Mouse (Mus musculus) liver, embryonic 12.5 days (tissue): ENCODE results near the gene Eri3. TPM values are rescaled to one million over a fixed set of nuclear protein-coding genes. Genes with fewer than 3 reads are reported as not detected.

ENCODE experiments used
- ATAC-seq: fragments of 200-750 bp; cut with Nextera tagmentation; 2 replicates; pipeline ENCODE4 v1.8.0; 2017; ENCODE audit warnings: moderate number of reproducible peaks, mild to moderate bottlenecking, moderate library complexity
- H3K27ac ChIP-seq: fragments of 300-500 bp; sonication (generic); 2 replicates; pipeline ENCODE4 v1.5.1; 2016; ENCODE audit warnings: mild to moderate bottlenecking
- H3K27me3 ChIP-seq: fragments of 300-500 bp; sonication (generic); replicated peaks from 2 replicates; pipeline ENCODE4 v1.6.1; 2016; ENCODE audit warnings: mild to moderate bottlenecking, moderate library complexity
- H3K36me3 ChIP-seq: fragments of 300-500 bp; sonication (generic); 2 replicates; pipeline ENCODE4 v1.6.1; 2016; ENCODE audit warnings: mild to moderate bottlenecking, moderate library complexity
- H3K4me1 ChIP-seq: fragments of 300-500 bp; sonication (generic); 2 replicates; pipeline ENCODE4 v1.6.1; 2016
- H3K4me2 ChIP-seq: fragments of 300-500 bp; sonication (generic); 2 replicates; pipeline ENCODE4 v1.6.1; 2016; ENCODE audit warnings: mild to moderate bottlenecking, moderate library complexity
- H3K4me3 ChIP-seq: fragments of 300-500 bp; sonication (generic); 2 replicates; pipeline ENCODE4 v1.5.1; 2016; ENCODE audit warnings: mild to moderate bottlenecking, moderate library complexity
- H3K9ac ChIP-seq: fragments of 300-500 bp; sonication (generic); 2 replicates; pipeline ENCODE4 v1.6.1; 2016; ENCODE audit warnings: mild to moderate bottlenecking, moderate library complexity
- H3K9me3 ChIP-seq: fragments of 300-500 bp; sonication (generic); replicated peaks from 2 replicates; pipeline ENCODE4 v1.6.1; 2016; ENCODE audit warnings: mild to moderate bottlenecking, moderate library complexity
- WGBS: fragments of 180-500 bp; shearing (Covaris S2); methylation state at CpG from one replicate; pipeline ENCODE4 v1.1.7; 2016; ENCODE audit not compliant: insufficient replicate concordance; 5-methylcytosine and 5-hydroxymethylcytosine counted together
- polyA plus RNA-seq: library from polyadenylated mRNA; unstranded; fragments of >200 nt; fragmentation: Nextera tagmentation; extraction: Ambion mirVana; gene quantifications from 2 replicates; pipeline ENCODE4 v1.2.1, GENCODE M21; 2016

The Eri3 gene
- polyA plus RNA-seq, 1 experiment from 2014 or later: 53.7 TPM

GRCm38 (mm10) chr4:117545448-117545847, 4.7 kb upstream of the Eri3 start:
- no peak overlapping the region for H3K9ac ChIP-seq
- WGBS: 49% methylated on average over 3 of the region's 3 CpGs
- H3K4me2 ChIP-seq: no peak overlapping the region
- peaks cover 17% of the 10 kb centered on the region for H3K27me3 ChIP-seq
- ATAC-seq: no peak
- no peak overlapping the region for H3K27ac ChIP-seq
- peaks cover 12% of the 10 kb centered on the region; the same call in 1 of the 2 replicates for H3K4me1 ChIP-seq
- H3K4me3 ChIP-seq: no peak overlapping the region
- H3K36me3 ChIP-seq: no peaks in the 10 kb centered on the region
- H3K9me3 ChIP-seq: no peaks in the 10 kb centered on the region

GRCm38 (mm10) chr4:117546616-117547015, 3.5 kb upstream of the Eri3 start:
- Histone ChIP-seq H3K9me3 (no peaks in the 10 kb centered on the region), H3K4me3 (no peak overlapping the region), H3K4me1 (peaks cover 23% of the 10 kb centered on the region), H3K4me2 (no peak overlapping the region), H3K9ac (no peak overlapping the region), H3K27ac (no peak overlapping the region), H3K27me3 (peaks cover 17% of the 10 kb centered on the region), H3K36me3 (no peaks in the 10 kb centered on the region)
- WGBS: 54% methylated on average over 6 of the region's 6 CpGs
- no peak for ATAC-seq

- no peak overlapping the region for H3K27ac ChIP-seq
- no peaks in the 10 kb centered on the region for H3K36me3 ChIP-seq
- H3K9ac ChIP-seq: no peak overlapping the region
- H3K4me2 ChIP-seq: peak overlapping the region; percentile 37
- H3K4me3 ChIP-seq: no peak overlapping the region
- ATAC-seq: no peak
- 34% methylated on average over 6 of the region's 6 CpGs for WGBS
- no peaks in the 10 kb centered on the region; the same call in 1 of the 2 replicates for H3K27me3 ChIP-seq
- no peaks in the 10 kb centered on the region for H3K9me3 ChIP-seq
- H3K4me1 ChIP-seq: peaks cover 27% of the 10 kb centered on the region
Observed at GRCm38 (mm10) chr4:117549576-117549975, 589 bp upstream of the Eri3 start.

GRCm38 (mm10) chr4:117551144-117552000, 1.2 kb downstream of the Eri3 start:
- H3K27ac ChIP-seq: no peak overlapping the region
- H3K36me3 ChIP-seq: no peaks in the 10 kb centered on the region
- no peaks in the 10 kb centered on the region for H3K27me3 ChIP-seq
- peaks cover 28% of the 10 kb centered on the region for H3K4me1 ChIP-seq
- WGBS: 50% methylated on average over 8 of the region's 8 CpGs
- ATAC-seq: no peak
- no peaks in the 10 kb centered on the region for H3K9me3 ChIP-seq
- peak overlapping the region; percentile 98 for H3K4me2 ChIP-seq
- H3K4me3 ChIP-seq: peak overlapping the region; percentile 77
- peak overlapping the region; percentile 82 for H3K9ac ChIP-seq

GRCm38 (mm10) chr4:117555495-117555894, 5.3 kb downstream of the Eri3 start:
- Histone ChIP-seq H3K27me3 (no peaks in the 10 kb centered on the region), H3K27ac (no peak overlapping the region), H3K4me1 (peaks cover 36% of the 10 kb centered on the region), H3K4me2 (no peak overlapping the region), H3K4me3 (no peak overlapping the region), H3K9ac (no peak overlapping the region), H3K36me3 (peaks cover 3% of the 10 kb centered on the region; the same call in 1 of the 2 replicates), H3K9me3 (no peaks in the 10 kb centered on the region)
- ATAC-seq: no peak
- WGBS: 36% methylated on average over 2 of the region's 2 CpGs

GRCm38 (mm10) chr4:117556372-117556771, 6.2 kb downstream of the Eri3 start:
- Histone ChIP-seq H3K27ac (no peak overlapping the region), H3K4me3 (no peak overlapping the region), H3K9ac (no peak overlapping the region), H3K9me3 (no peaks in the 10 kb centered on the region), H3K27me3 (no peaks in the 10 kb centered on the region), H3K4me2 (no peak overlapping the region), H3K36me3 (peaks cover 3% of the 10 kb centered on the region; the same call in 1 of the 2 replicates), H3K4me1 (peaks cover 27% of the 10 kb centered on the region)
- no peak for ATAC-seq
- 68% methylated on average over 5 of the region's 5 CpGs for WGBS

- peaks cover 5% of the 10 kb centered on the region; the same call in 1 of the 2 replicates for H3K36me3 ChIP-seq
- peaks cover 21% of the 10 kb centered on the region for H3K4me1 ChIP-seq
- no peaks in the 10 kb centered on the region for H3K9me3 ChIP-seq
- H3K9ac ChIP-seq: no peak overlapping the region
- no peak overlapping the region for H3K4me3 ChIP-seq
- no peaks in the 10 kb centered on the region for H3K27me3 ChIP-seq
- no peak overlapping the region for H3K4me2 ChIP-seq
- 55% methylated on average over 5 of the region's 5 CpGs for WGBS
- ATAC-seq: no peak
- H3K27ac ChIP-seq: no peak overlapping the region
Observed at GRCm38 (mm10) chr4:117557068-117557645, 7.0 kb downstream of the Eri3 start.

GRCm38 (mm10) chr4:117563967-117564366, 13.8 kb downstream of the Eri3 start:
- H3K4me1 ChIP-seq: peaks cover 21% of the 10 kb centered on the region
- H3K4me3 ChIP-seq: no peak overlapping the region
- no peak overlapping the region for H3K27ac ChIP-seq
- no peaks in the 10 kb centered on the region for H3K27me3 ChIP-seq
- no peak overlapping the region for H3K4me2 ChIP-seq
- H3K9ac ChIP-seq: no peak overlapping the region
- 26% methylated on average over 9 of the region's 9 CpGs for WGBS
- ATAC-seq: peak; percentile 79
- peaks cover 39% of the 10 kb centered on the region for H3K36me3 ChIP-seq
- H3K9me3 ChIP-seq: no peaks in the 10 kb centered on the region

GRCm38 (mm10) chr4:117568846-117569245, 18.7 kb downstream of the Eri3 start:
- 78% methylated on average over 2 of the region's 2 CpGs for WGBS
- Histone ChIP-seq H3K4me1 (peaks cover 14% of the 10 kb centered on the region), H3K9me3 (no peaks in the 10 kb centered on the region), H3K27me3 (no peaks in the 10 kb centered on the region), H3K27ac (no peak overlapping the region), H3K4me2 (no peak overlapping the region), H3K36me3 (peaks cover 32% of the 10 kb centered on the region), H3K4me3 (no peak overlapping the region), H3K9ac (no peak overlapping the region)
- ATAC-seq: no peak

- WGBS: 86% methylated on average over 5 of the region's 5 CpGs
- Histone ChIP-seq H3K27me3 (no peaks in the 10 kb centered on the region), H3K4me3 (no peak overlapping the region), H3K27ac (no peak overlapping the region), H3K4me1 (no peaks in the 10 kb centered on the region), H3K9ac (no peak overlapping the region), H3K4me2 (no peak overlapping the region), H3K36me3 (peaks cover 32% of the 10 kb centered on the region), H3K9me3 (no peaks in the 10 kb centered on the region)
- ATAC-seq: no peak
Observed at GRCm38 (mm10) chr4:117570964-117571363, 20.8 kb downstream of the Eri3 start.

GRCm38 (mm10) chr4:117577579-117577978, 27.4 kb downstream of the Eri3 start:
- peaks cover 35% of the 10 kb centered on the region for H3K36me3 ChIP-seq
- no peaks in the 10 kb centered on the region for H3K9me3 ChIP-seq
- peaks cover 30% of the 10 kb centered on the region for H3K4me1 ChIP-seq
- no peaks in the 10 kb centered on the region for H3K27me3 ChIP-seq
- H3K9ac ChIP-seq: no peak overlapping the region
- no peak overlapping the region for H3K4me2 ChIP-seq
- no peak overlapping the region for H3K4me3 ChIP-seq
- WGBS: 93% methylated on average over 1 of the region's 1 CpGs
- H3K27ac ChIP-seq: no peak overlapping the region
- no peak for ATAC-seq

- Histone ChIP-seq H3K27me3 (no peaks in the 10 kb centered on the region), H3K4me1 (peaks cover 30% of the 10 kb centered on the region), H3K4me3 (no peak overlapping the region), H3K36me3 (peaks cover 56% of the 10 kb centered on the region), H3K4me2 (no peak overlapping the region), H3K9me3 (no peaks in the 10 kb centered on the region), H3K27ac (no peak overlapping the region), H3K9ac (no peak overlapping the region)
- no peak for ATAC-seq
- 79% methylated on average over 9 of the region's 9 CpGs for WGBS
Observed at GRCm38 (mm10) chr4:117581626-117582025, 31.5 kb downstream of the Eri3 start.
